In the genomic region with DNA sequence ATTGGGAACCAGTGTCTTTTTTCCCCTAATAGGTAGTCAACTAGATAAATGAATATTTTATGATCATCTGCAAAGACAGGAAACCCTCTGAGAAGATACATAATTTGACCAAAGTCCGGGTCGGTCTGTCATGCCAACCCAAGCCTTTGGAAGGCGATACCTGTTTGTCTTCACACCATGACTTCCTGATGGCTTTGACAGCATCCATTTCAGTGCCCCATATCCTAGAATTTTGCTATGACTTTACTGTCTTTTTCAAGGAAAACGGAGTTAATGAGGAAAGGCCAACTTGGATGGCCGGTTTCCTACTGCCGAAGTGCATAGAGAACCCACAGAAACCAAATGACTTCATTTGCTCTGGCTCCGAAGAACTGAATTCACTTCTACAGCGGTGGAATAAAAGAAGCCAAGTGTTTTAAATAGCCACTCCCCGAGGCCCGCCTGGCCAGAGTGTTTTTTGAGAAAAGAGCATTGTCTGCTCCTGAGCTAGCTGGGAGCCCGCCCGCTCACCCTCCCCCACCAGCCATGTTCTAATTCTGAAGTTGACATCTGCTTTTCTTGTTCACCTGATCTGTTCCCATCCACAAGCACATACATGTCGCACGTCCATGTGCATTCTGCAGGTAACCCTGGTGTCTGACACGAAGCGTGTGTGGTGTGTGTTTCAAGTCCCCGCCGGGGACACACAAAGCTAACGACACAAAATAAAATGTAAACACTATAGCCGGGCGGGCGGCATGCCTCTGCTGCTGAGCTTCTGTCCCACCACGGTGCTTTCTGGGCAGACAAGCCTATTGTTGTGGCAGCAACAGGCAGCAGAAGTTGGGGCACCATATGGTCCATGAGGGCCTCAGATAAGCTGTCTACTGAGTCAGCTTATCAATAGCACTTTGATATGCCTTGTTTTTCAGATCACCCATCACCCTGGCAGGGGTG, we compare ENCODE assay signal across 8 mouse cellular contexts. TPM values are rescaled to one million over a fixed set of nuclear protein-coding genes. Genes with fewer than 3 reads are reported as not detected.
DNase-seq lines count a peak whose midpoint lies in the region; ATAC-seq and TF ChIP-seq lines count a peak whose summit lies in the region.

No protein-coding gene starts in this region.

- peak overlapping the region; percentile 32 for H3K4me2 ChIP-seq in neural tube, embryonic 11.5 days (ENCODE audit: low read depth)

- intact Hi-C loops in left cerebral cortex, postnatal 25 days (cut with DNase I): loop anchor here (5.0 kb wide), 1 partner anchor 182 kb away; no protein-coding TSS in a partner anchor

- DNase-seq in embryo, embryonic 10.5 days (ENCODE audit: low spot score): peak; percentile 81
- DNase-seq in heart, adult 8-10 months (ENCODE audit: low spot score): peak; percentile 55
- peak; percentile 26 to 33 for DNase-seq in layer of hippocampus, postnatal 36 days
- DNase-seq in neural tube, embryonic 11.5 days (ENCODE audit: low spot score): peak; percentile 64
- no peak for DNase-seq in adrenal gland, postnatal 25 days
- no peak for DNase-seq in thymus, adult 18-20 months
- no peak for DNase-seq in left cerebral cortex, postnatal 25 days (ENCODE audit: low spot score in 2 of 2)

- TF ChIP-seq CTCF in ES-Bruce4 (IDR thresholded peaks at IDR 0.05; ENCODE audit: low read depth, low read length): no peak

- WGBS in neural tube, embryonic 11.5 days: 5% methylated on average over 23 of the region's 23 CpGs

- ATAC-seq in neural tube, embryonic 11.5 days (ENCODE audit: insufficient read depth, low FRiP score, low TSS enrichment): peak; percentile 36; the same call in 1 of the 2 replicates

- peaks cover 3% of the 10 kb centered on the region for H3K36me3 ChIP-seq in ES-Bruce4 (ENCODE audit: control insufficient read depth, insufficient read depth, low read length, poor library complexity, severe bottlenecking)
- H3K36me3 ChIP-seq in neural tube, embryonic 11.5 days (ENCODE audit: control insufficient read depth, insufficient read depth, low read length): no peaks in the 10 kb centered on the region

- H3K4me1 ChIP-seq in ES-Bruce4 (ENCODE audit: control insufficient read depth, insufficient read depth, low read length): peaks cover 19% of the 10 kb centered on the region
- H3K4me1 ChIP-seq in neural tube, embryonic 11.5 days (ENCODE audit: control insufficient read depth, insufficient read depth, low read length): peaks cover 52% of the 10 kb centered on the region

- no peak overlapping the region for H3K9ac ChIP-seq in ES-Bruce4 (ENCODE audit: low read depth, poor library complexity, severe bottlenecking)
- H3K9ac ChIP-seq in neural tube, embryonic 11.5 days (ENCODE audit: low read length): no peak overlapping the region

- peak overlapping the region; percentile 91 for H3K27ac ChIP-seq in ES-Bruce4 (ENCODE audit: insufficient read depth, low read length)
- peak overlapping the region; percentile 63 for H3K27ac ChIP-seq in neural tube, embryonic 11.5 days (ENCODE audit: low read depth, low read length)

- H3K4me3 ChIP-seq in ES-Bruce4 (ENCODE audit: low read depth, low read length): peak overlapping the region; percentile 65
- H3K4me3 ChIP-seq in neural tube, embryonic 11.5 days (ENCODE audit: low read depth, low read length): no peak overlapping the region

- no peaks in the 10 kb centered on the region for H3K9me3 ChIP-seq in ES-Bruce4 (replicated peaks; ENCODE audit: control insufficient read depth, insufficient read depth, low read length, poor library complexity, severe bottlenecking)
- no peaks in the 10 kb centered on the region for H3K9me3 ChIP-seq in neural tube, embryonic 11.5 days (ENCODE audit: control insufficient read depth, low read length)

- TF ChIP-seq POLR2A in ES-Bruce4 (IDR thresholded peaks at IDR 0.05; ENCODE audit: insufficient read depth, low read length): no peak

- TF ChIP-seq EP300 in ES-Bruce4 (IDR thresholded peaks at IDR 0.05; ENCODE audit: insufficient read depth, low read depth, low read length): peak; percentile 30; the same call in 1 of the 2 replicates

- no peaks in the 10 kb centered on the region for H3K27me3 ChIP-seq in ES-Bruce4 (ENCODE audit: control insufficient read depth, insufficient read depth, low read length, poor library complexity, severe bottlenecking)
- no peaks in the 10 kb centered on the region for H3K27me3 ChIP-seq in neural tube, embryonic 11.5 days (ENCODE audit: control insufficient read depth, insufficient read depth, low read length)

RNA-seq across cellular contexts. Expression of a gene that starts 5.8 kb away (rescaled TPM):
- 210 and 214 TPM in 2 replicates for polyA plus RNA-seq in ES-Bruce4 (2011; ENCODE audit: insufficient read depth, insufficient read length, low read depth, missing spikeins)
- total RNA-seq in heart, adult 8-10 months (2022): 100 to 1,000 TPM; 166 to 191 (median 175) TPM
- 10 to 100 TPM; 27.6 to 29.9 TPM for total RNA-seq in layer of hippocampus, postnatal 36 days (2021)
- polyA plus RNA-seq in neural tube, embryonic 11.5 days (2014; fragmentation: Nextera tagmentation; extraction: Ambion mirVana): 11.9 and 13.2 TPM in 2 replicates
- total RNA-seq in adrenal gland, postnatal 25 days (2021): 55.9 and 73.4 TPM in 2 replicates
- total RNA-seq in left cerebral cortex, postnatal 25 days (2021): 10 to 100 TPM; 11.8 to 12.0 TPM

Comparison
In these comparisons a context has a peak if more than half of its experiments do, and no peak if none do; other contexts are left out.
1. DNase-seq: peak in embryo, embryonic 10.5 days (single experiment), heart, adult 8-10 months (single experiment), layer of hippocampus, postnatal 36 days (2 of 2) and neural tube, embryonic 11.5 days (single experiment); none in adrenal gland, postnatal 25 days (single experiment), thymus, adult 18-20 months (0 of 2) and left cerebral cortex, postnatal 25 days (0 of 2).